Mouse (Mus musculus): ENCODE data around the gene Fam84b. TPM values are rescaled to one million over a fixed set of nuclear protein-coding genes. Genes with fewer than 3 reads are reported as not detected.

Gene Fam84b
- polyA plus RNA-seq, 1 experiment from 2014 or later, result 4.4 TPM

- Histone ChIP-seq H3K27me3 (no peaks in the 10 kb centered on the region), H3K4me2 (no peak overlapping the region), H3K9ac (no peak overlapping the region), H3K27ac (no peak overlapping the region), H3K4me1 (replicated peaks) (peaks cover 10% of the 10 kb centered on the region; the same call in 1 of the 2 replicates), H3K4me3 (no peak overlapping the region), H3K9me3 (replicated peaks) (no peaks in the 10 kb centered on the region), H3K36me3 (no peaks in the 10 kb centered on the region)
- WGBS, result 50% methylated on average over 1 of the region's 1 CpGs
- no peak for ATAC-seq (replicated peaks; ENCODE audit: insufficient number of reproducible peaks, insufficient read depth, low FRiP score, low read depth)
Observed at GRCm38 (mm10) chr15:60826226-60826625, 27.4 kb downstream of the Fam84b start.

DNA sequence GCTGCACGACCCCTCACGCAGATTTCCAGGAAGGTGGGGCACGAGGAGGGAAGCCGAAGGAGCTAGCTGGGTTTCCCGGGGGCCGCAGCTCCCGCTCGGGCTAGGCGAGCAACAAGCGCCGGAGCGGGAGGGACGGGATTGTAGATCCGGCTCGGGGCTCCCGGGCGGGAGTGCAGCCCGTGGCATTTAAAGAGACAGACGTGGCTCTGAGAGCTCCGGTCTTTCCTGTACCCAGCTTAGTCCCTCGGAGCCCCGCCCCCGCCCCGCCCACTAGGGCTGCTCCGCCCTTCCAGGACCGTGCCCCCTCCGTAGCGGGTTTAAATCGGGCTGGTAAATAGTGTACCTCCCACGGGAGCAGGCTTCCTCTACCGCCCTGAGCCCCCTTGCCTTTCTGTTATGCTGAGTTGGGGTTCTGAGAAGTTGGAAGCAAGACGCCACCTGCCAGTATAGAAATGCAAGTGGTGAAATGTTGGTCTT, 28.8 kb downstream of the Fam84b start:
- Histone ChIP-seq H3K4me2 (peak overlapping the region; percentile 90), H3K4me1 (replicated peaks) (peaks cover 10% of the 10 kb centered on the region; the same call in 1 of the 2 replicates), H3K36me3 (no peaks in the 10 kb centered on the region), H3K9me3 (replicated peaks) (no peaks in the 10 kb centered on the region), H3K27me3 (no peaks in the 10 kb centered on the region), H3K9ac (peak overlapping the region; percentile 79), H3K27ac (peak overlapping the region; percentile 84), H3K4me3 (peak overlapping the region; percentile 60)
- ATAC-seq (replicated peaks; ENCODE audit: insufficient number of reproducible peaks, insufficient read depth, low FRiP score, low read depth), result peak; percentile 92
- under 1% methylated on average over 32 of the region's 32 CpGs for WGBS

DNA sequence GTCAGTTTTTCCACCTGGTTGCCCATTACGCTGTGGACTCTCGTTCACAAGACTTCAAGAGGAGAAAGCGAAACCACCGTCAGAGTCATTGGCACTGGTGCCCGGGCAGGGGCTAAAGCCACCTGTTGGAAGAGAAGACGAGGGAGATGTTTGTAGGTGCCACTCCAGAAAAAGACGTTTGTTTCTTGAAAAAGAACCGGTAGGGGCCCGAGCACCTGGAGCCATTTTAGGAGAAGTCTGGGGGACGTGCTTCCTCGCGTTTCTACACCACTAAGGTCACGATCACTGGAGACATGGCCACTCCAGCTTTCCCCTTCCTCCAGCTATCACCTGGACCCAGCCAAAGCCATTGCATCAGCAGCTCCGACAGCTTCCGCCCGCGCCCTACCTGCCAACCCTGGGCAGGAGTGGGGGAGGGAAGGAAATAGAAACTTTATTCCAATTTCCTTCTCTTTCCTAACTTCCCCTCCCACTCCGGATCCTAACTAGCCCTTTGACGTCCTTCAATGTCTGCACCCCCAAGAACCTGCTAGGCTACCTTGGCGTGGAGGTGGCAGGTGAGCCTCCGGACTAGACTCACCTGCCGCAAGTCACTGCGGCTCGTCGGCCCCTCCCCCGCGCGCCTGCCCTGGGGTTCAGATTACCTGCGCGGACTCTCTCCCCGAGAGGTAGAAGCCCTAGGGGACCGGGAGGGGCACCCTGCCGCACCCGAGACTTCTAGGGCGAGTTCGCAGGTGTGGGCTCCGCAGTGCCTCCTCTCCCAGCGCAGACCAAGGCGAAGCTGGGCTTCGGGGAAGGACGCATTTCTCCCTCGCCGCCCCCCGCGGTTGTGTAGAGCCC, 29.5 kb downstream of the Fam84b start:
- peak overlapping the region; percentile 90 for H3K4me2 ChIP-seq
- H3K4me1 ChIP-seq (replicated peaks), result peaks cover 10% of the 10 kb centered on the region; the same call in 1 of the 2 replicates
- no peak for ATAC-seq (replicated peaks; ENCODE audit: insufficient number of reproducible peaks, insufficient read depth, low FRiP score, low read depth)
- peak overlapping the region; percentile 60 for H3K4me3 ChIP-seq
- no peaks in the 10 kb centered on the region for H3K27me3 ChIP-seq
- H3K27ac ChIP-seq, result peak overlapping the region; percentile 84
- H3K36me3 ChIP-seq, result no peaks in the 10 kb centered on the region
- peak overlapping the region; percentile 79 for H3K9ac ChIP-seq
- H3K9me3 ChIP-seq (replicated peaks), result no peaks in the 10 kb centered on the region
- under 1% methylated on average over 42 of the region's 45 CpGs for WGBS

DNA sequence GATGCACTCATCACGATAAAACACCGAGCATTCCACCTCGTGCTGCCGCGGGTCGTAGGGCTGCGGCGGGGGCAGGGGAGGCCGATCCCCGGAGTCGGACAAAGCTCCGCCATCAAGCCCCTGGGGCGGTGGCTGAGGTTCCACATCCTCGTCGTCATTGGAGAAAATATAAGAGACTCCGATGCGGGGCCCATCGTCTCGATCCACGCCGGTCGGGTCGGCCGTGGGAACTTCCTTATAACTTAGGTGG, 30.0 kb downstream of the Fam84b start:
- Histone ChIP-seq H3K9me3 (replicated peaks) (no peaks in the 10 kb centered on the region), H3K36me3 (no peaks in the 10 kb centered on the region), H3K27ac (peak overlapping the region; percentile 84), H3K4me2 (peak overlapping the region; percentile 90), H3K9ac (peak overlapping the region; percentile 79), H3K27me3 (no peaks in the 10 kb centered on the region), H3K4me3 (peak overlapping the region; percentile 60), H3K4me1 (replicated peaks) (peaks cover 10% of the 10 kb centered on the region; the same call in 1 of the 2 replicates)
- no peak for ATAC-seq (replicated peaks; ENCODE audit: insufficient number of reproducible peaks, insufficient read depth, low FRiP score, low read depth)
- 0% methylated on average over 24 of the region's 24 CpGs for WGBS

GRCm38 (mm10) chr15:60822803-60823619, 30.6 kb downstream of the Fam84b start:
- Histone ChIP-seq H3K36me3 (no peaks in the 10 kb centered on the region), H3K4me2 (peak overlapping the region; percentile 90), H3K9ac (peak overlapping the region; percentile 79), H3K9me3 (replicated peaks) (no peaks in the 10 kb centered on the region), H3K27me3 (no peaks in the 10 kb centered on the region), H3K4me3 (peak overlapping the region; percentile 60), H3K4me1 (replicated peaks) (peaks cover 10% of the 10 kb centered on the region; the same call in 1 of the 2 replicates), H3K27ac (peak overlapping the region; percentile 84)
- WGBS, result under 1% methylated on average over 68 of the region's 68 CpGs
- ATAC-seq (replicated peaks; ENCODE audit: insufficient number of reproducible peaks, insufficient read depth, low FRiP score, low read depth), result peak; percentile 68

DNA sequence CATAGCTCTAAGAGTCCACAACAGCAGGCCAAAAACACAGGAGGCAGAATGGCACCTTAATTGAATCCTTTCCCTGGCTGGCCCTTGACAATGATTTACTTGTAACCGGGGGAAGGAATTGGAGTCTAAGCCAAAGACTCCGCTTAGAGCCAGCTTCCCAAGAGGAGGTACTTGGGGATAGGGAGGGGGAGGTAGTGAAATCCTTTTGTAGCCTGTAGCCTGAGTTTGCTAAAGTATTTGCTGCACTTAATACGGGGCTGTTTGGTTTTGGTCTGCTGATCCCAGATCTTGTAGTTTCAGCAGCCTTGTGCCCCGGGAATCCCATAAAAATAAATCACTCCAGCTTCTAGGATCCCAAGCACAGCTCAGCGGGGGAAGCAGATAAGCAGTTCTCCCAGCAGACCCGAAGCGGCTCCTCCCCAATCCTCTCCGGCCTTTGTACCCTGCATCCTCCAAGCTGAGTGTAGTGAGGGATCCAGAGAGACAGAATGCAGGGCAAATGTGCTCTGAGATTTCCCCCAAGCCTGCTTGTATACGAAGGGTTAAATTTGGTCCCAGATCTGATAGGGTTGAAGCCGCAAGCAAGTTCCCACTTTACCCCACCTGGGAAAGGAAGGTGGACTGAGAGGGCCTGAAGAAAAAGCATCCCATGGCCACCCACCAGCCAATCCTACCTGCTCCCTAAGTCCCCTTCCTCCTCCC, 31.3 kb downstream of the Fam84b start:
- Histone ChIP-seq H3K9me3 (replicated peaks) (no peaks in the 10 kb centered on the region), H3K27ac (peak overlapping the region; percentile 84), H3K4me1 (replicated peaks) (peaks cover 10% of the 10 kb centered on the region; the same call in 1 of the 2 replicates), H3K9ac (peak overlapping the region; percentile 79), H3K27me3 (no peaks in the 10 kb centered on the region), H3K4me2 (peak overlapping the region; percentile 90), H3K4me3 (peak overlapping the region; percentile 60), H3K36me3 (no peaks in the 10 kb centered on the region)
- WGBS, result 14% methylated on average over 10 of the region's 10 CpGs
- ATAC-seq (replicated peaks; ENCODE audit: insufficient number of reproducible peaks, insufficient read depth, low FRiP score, low read depth), result no peak

DNA sequence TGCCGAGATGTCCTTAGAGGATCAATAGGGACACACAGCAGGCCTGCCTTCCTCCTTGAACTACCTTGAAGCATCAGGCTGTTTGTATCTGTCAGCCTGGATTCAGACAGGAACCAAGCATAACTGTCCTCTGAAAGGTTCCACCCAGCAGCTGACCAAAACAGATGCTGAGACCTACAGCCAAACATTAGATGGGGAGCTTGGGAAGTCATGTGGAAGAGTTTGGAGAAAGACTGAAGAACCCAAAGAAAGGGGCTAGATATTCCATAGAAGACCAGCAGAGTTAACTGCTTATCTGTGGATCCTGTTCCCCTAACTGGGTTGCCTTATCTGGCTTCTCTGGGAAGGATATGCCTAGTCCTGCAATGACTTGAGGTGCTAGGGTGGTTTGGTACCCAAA, 35.1 kb downstream of the Fam84b start:
- WGBS, result 89% methylated on average over 1 of the region's 1 CpGs
- no peak overlapping the region for H3K27ac ChIP-seq
- no peaks in the 10 kb centered on the region for H3K36me3 ChIP-seq
- no peak overlapping the region for H3K9ac ChIP-seq
- no peak for ATAC-seq (replicated peaks; ENCODE audit: insufficient number of reproducible peaks, insufficient read depth, low FRiP score, low read depth)
- H3K9me3 ChIP-seq (replicated peaks), result no peaks in the 10 kb centered on the region
- peaks cover 10% of the 10 kb centered on the region; the same call in 1 of the 2 replicates for H3K4me1 ChIP-seq (replicated peaks)
- no peak overlapping the region for H3K4me3 ChIP-seq
- no peaks in the 10 kb centered on the region for H3K27me3 ChIP-seq
- no peak overlapping the region for H3K4me2 ChIP-seq

DNA sequence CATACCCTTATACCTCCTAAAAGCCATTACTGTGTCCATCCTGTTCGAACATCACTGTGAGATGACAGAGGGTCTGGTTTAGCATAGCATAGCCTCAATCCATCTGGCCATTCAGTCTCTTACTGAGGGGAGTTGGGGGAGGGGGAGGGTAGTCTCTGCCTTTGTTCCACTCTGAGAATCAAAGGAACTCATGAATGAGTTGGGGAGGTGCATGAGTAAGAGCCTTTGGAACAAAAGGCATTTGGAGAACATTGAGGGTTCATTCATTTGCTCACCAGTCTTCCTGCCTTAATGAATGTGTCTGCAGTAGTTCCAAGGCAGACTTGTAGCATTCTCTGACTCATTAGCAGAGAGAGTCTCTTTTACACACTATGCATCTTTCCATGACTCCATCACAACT, 37.1 kb downstream of the Fam84b start:
- ATAC-seq (replicated peaks; ENCODE audit: insufficient number of reproducible peaks, insufficient read depth, low FRiP score, low read depth), result no peak
- no peaks in the 10 kb centered on the region for H3K36me3 ChIP-seq
- no peak overlapping the region for H3K9ac ChIP-seq
- no peak overlapping the region for H3K4me2 ChIP-seq
- no peaks in the 10 kb centered on the region for H3K27me3 ChIP-seq
- H3K4me3 ChIP-seq, result no peak overlapping the region
- no peaks in the 10 kb centered on the region for H3K4me1 ChIP-seq (replicated peaks)
- H3K9me3 ChIP-seq (replicated peaks), result no peaks in the 10 kb centered on the region
- no peak overlapping the region for H3K27ac ChIP-seq
- 85% methylated on average over 1 of the region's 1 CpGs for WGBS

DNA sequence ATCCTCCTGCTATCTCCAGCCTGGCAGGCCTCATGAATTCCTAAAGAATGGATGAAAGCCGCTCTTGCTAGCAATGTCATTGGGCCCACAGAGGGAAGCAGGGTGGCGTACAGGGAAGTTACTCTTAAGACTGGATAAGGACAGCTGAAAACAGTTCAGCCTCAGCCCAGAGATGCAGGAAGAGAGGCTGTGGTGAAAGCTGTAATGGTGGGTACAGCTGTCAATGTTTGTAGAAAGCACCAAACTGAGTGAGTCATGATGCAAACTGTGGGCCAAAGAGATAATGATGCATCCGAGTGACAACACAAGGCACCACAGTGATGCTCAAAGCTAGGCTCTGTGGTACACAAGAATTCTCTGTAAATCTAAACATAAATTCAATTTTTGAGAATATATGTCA, 39.0 kb downstream of the Fam84b start:
- no peaks in the 10 kb centered on the region for H3K36me3 ChIP-seq
- H3K4me1 ChIP-seq (replicated peaks), result no peaks in the 10 kb centered on the region
- H3K4me2 ChIP-seq, result no peak overlapping the region
- no peaks in the 10 kb centered on the region for H3K9me3 ChIP-seq (replicated peaks)
- no peak overlapping the region for H3K4me3 ChIP-seq
- H3K27me3 ChIP-seq, result no peaks in the 10 kb centered on the region
- ATAC-seq (replicated peaks; ENCODE audit: insufficient number of reproducible peaks, insufficient read depth, low FRiP score, low read depth), result no peak
- no peak overlapping the region for H3K27ac ChIP-seq
- 48% methylated on average over 3 of the region's 3 CpGs for WGBS
- no peak overlapping the region for H3K9ac ChIP-seq

DNA sequence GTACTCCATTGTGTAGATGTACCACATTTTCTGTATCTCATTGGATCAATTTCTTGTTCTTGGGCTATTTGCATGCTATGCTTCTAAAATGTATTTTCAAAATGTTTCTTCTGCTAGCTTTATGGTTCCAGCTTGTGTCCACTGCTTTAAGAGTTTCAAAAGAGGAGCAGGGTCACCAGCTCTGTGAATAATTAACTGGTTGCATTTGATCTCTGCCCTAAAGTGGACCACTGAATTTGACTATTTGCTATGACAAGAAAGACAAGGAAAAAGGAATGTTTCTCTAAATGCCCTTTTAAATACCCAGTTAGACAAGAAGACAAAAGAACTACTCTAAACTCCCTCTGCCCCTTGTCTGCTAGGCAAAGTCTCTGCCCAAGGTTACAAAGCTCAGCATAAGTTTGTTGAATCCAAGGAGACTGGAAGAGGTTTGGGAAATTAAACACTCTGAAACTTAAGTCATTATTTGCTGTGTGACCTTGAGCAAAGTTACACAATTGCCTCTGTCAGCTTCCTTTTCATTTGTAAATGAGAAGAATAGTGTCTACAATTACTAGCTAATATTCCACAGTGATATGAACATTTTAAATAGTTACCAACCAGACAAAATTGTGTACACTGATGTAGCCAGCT, 60.4 kb downstream of the Fam84b start:
- H3K27ac ChIP-seq, result no peak overlapping the region
- no peaks in the 10 kb centered on the region for H3K27me3 ChIP-seq
- H3K4me3 ChIP-seq, result no peak overlapping the region
- H3K9ac ChIP-seq, result no peak overlapping the region
- no peak overlapping the region for H3K4me2 ChIP-seq
- no peak for ATAC-seq (replicated peaks; ENCODE audit: insufficient number of reproducible peaks, insufficient read depth, low FRiP score, low read depth)
- H3K9me3 ChIP-seq (replicated peaks), result no peaks in the 10 kb centered on the region
- no peaks in the 10 kb centered on the region for H3K36me3 ChIP-seq
- H3K4me1 ChIP-seq (replicated peaks), result no peaks in the 10 kb centered on the region

- ATAC-seq (replicated peaks; ENCODE audit: insufficient number of reproducible peaks, insufficient read depth, low FRiP score, low read depth), result no peak
- H3K4me3 ChIP-seq, result no peak overlapping the region
- no peaks in the 10 kb centered on the region for H3K4me1 ChIP-seq (replicated peaks)
- H3K4me2 ChIP-seq, result no peak overlapping the region
- no peak overlapping the region for H3K9ac ChIP-seq
- no peaks in the 10 kb centered on the region for H3K9me3 ChIP-seq (replicated peaks)
- WGBS, result 66% methylated on average over 1 of the region's 1 CpGs
- H3K27ac ChIP-seq, result no peak overlapping the region
- H3K27me3 ChIP-seq, result no peaks in the 10 kb centered on the region
- H3K36me3 ChIP-seq, result no peaks in the 10 kb centered on the region
Observed at GRCm38 (mm10) chr15:60789084-60789483, 64.5 kb downstream of the Fam84b start.
